Mouse (Mus musculus): ENCODE results near the gene Mgat5b. TPM values are rescaled to one million over a fixed set of nuclear protein-coding genes. Genes with fewer than 3 reads are reported as not detected.

The Mgat5b gene
- total and polyA plus RNA-seq, 3 experiments, result 0.10 to 0.82 (median 0.11) TPM

- Histone ChIP-seq H3K4me1 (ENCODE audit: control insufficient read depth, insufficient read depth, low read length) (no peaks in the 10 kb centered on the region), H3K79me2 (replicated peaks; ENCODE audit: control insufficient read depth, insufficient read depth, low read length) (no peaks in the 10 kb centered on the region), H3K27ac (no peak overlapping the region), H3K4me3 (no peak overlapping the region), H3K9ac (ENCODE audit: low read depth, low read length) (no peak overlapping the region), H3K36me3 (ENCODE audit: control insufficient read depth, insufficient read depth, low read length) (no peaks in the 10 kb centered on the region), H3K27me3 (ENCODE audit: control insufficient read depth, insufficient read depth, low read length) (no peaks in the 10 kb centered on the region)
- DNase-seq, result no peak
- intact Hi-C loops (cut with DNase I), result no loop called here
- TF ChIP-seq CTCF (IDR thresholded peaks at IDR 0.05) (no peak), EP300 (IDR thresholded peaks at IDR 0.05; ENCODE audit: insufficient read depth, low read depth, low read length) (no peak), POLR2A (IDR thresholded peaks at IDR 0.05; ENCODE audit: insufficient read depth, low read depth, low read length) (no peak)
- WGBS, result 31% methylated on average over 3 of the region's 3 CpGs
These were observed 111.4 kb downstream of the Mgat5b start for GRCm38 (mm10) chr11:117030018-117030417.

- no peaks in the 10 kb centered on the region for H3K79me2 ChIP-seq (replicated peaks; ENCODE audit: control insufficient read depth, insufficient read depth, low read length)
- WGBS, result 35% methylated on average over 8 of the region's 8 CpGs
- TF ChIP-seq CTCF (IDR thresholded peaks at IDR 0.05) (no peak), POLR2A (IDR thresholded peaks at IDR 0.05; ENCODE audit: insufficient read depth, low read depth, low read length) (no peak), EP300 (IDR thresholded peaks at IDR 0.05; ENCODE audit: insufficient read depth, low read depth, low read length) (no peak)
- H3K27ac ChIP-seq, result no peak overlapping the region
- H3K9ac ChIP-seq (ENCODE audit: low read depth, low read length), result no peak overlapping the region
- H3K4me1 ChIP-seq (ENCODE audit: control insufficient read depth, insufficient read depth, low read length), result no peaks in the 10 kb centered on the region
- H3K4me3 ChIP-seq, result no peak overlapping the region
- no peaks in the 10 kb centered on the region for H3K27me3 ChIP-seq (ENCODE audit: control insufficient read depth, insufficient read depth, low read length)
- intact Hi-C loops (cut with DNase I), result no loop called here
- no peaks in the 10 kb centered on the region for H3K36me3 ChIP-seq (ENCODE audit: control insufficient read depth, insufficient read depth, low read length)
- no peak for DNase-seq
These were observed 111.9 kb downstream of the Mgat5b start for GRCm38 (mm10) chr11:117030471-117031101.

- H3K4me3 ChIP-seq, result no peak overlapping the region
- no peaks in the 10 kb centered on the region for H3K79me2 ChIP-seq (replicated peaks; ENCODE audit: control insufficient read depth, insufficient read depth, low read length)
- WGBS, result 43% methylated on average over 4 of the region's 4 CpGs
- no peaks in the 10 kb centered on the region for H3K36me3 ChIP-seq (ENCODE audit: control insufficient read depth, insufficient read depth, low read length)
- TF ChIP-seq CTCF (IDR thresholded peaks at IDR 0.05), result no peak
- TF ChIP-seq EP300 (IDR thresholded peaks at IDR 0.05; ENCODE audit: insufficient read depth, low read depth, low read length), result no peak
- TF ChIP-seq POLR2A (IDR thresholded peaks at IDR 0.05; ENCODE audit: insufficient read depth, low read depth, low read length), result no peak
- no peak overlapping the region for H3K9ac ChIP-seq (ENCODE audit: low read depth, low read length)
- H3K27ac ChIP-seq, result no peak overlapping the region
- intact Hi-C loops (cut with DNase I), result no loop called here
- DNase-seq, result no peak
- H3K4me1 ChIP-seq (ENCODE audit: control insufficient read depth, insufficient read depth, low read length), result no peaks in the 10 kb centered on the region
- no peaks in the 10 kb centered on the region for H3K27me3 ChIP-seq (ENCODE audit: control insufficient read depth, insufficient read depth, low read length)
These were observed 112.6 kb downstream of the Mgat5b start for GRCm38 (mm10) chr11:117031249-117031648.

GRCm38 (mm10) chr11:117035661-117036336 lies 117.1 kb downstream of the Mgat5b start:
- WGBS, result 66% methylated on average over 11 of the region's 11 CpGs
- intact Hi-C loops (cut with DNase I), result no loop called here

More at GRCm38 (mm10) chr11:117035661-117036336, 117.1 kb downstream of the Mgat5b start:
- H3K36me3 ChIP-seq (ENCODE audit: control insufficient read depth, insufficient read depth, low read length), result no peaks in the 10 kb centered on the region
- no peaks in the 10 kb centered on the region for H3K79me2 ChIP-seq (replicated peaks; ENCODE audit: control insufficient read depth, insufficient read depth, low read length)
- no peak overlapping the region for H3K4me3 ChIP-seq
- H3K9ac ChIP-seq (ENCODE audit: low read depth, low read length), result no peak overlapping the region
- TF ChIP-seq CTCF (IDR thresholded peaks at IDR 0.05), result no peak
- no peak for TF ChIP-seq EP300 (IDR thresholded peaks at IDR 0.05; ENCODE audit: insufficient read depth, low read depth, low read length)
- no peak for TF ChIP-seq POLR2A (IDR thresholded peaks at IDR 0.05; ENCODE audit: insufficient read depth, low read depth, low read length)
- H3K27me3 ChIP-seq (ENCODE audit: control insufficient read depth, insufficient read depth, low read length), result 0 out of 2 replicates have a peak, but pooled peaks cover 1% of the 10 kb centered on the region
- H3K4me1 ChIP-seq (ENCODE audit: control insufficient read depth, insufficient read depth, low read length), result no peaks in the 10 kb centered on the region
- DNase-seq, result no peak
- H3K27ac ChIP-seq, result no peak overlapping the region

Other genes starting within 250 kb of the Mgat5b start
- gene St6galnac1, start 143.4 kb upstream of the Mgat5b start, total RNA-seq (2021), result not detected
- gene St6galnac1, start 143.4 kb upstream of the Mgat5b start, polyA plus RNA-seq (2012; rRNA removed), result not detected in 2 replicates
- gene Mxra7, start 90.8 kb upstream of the Mgat5b start, total RNA-seq (2021), result 10 to 100 TPM; 15.1 to 19.4 TPM
- gene Mxra7, start 90.8 kb upstream of the Mgat5b start, polyA plus RNA-seq (2012; rRNA removed), result 10.4 and 15.6 TPM in 2 replicates
- 10 to 100 TPM; 38.3 to 40.5 TPM for gene Mettl23, start 75.6 kb upstream of the Mgat5b start, total RNA-seq (2021)
- 34.3 and 59.4 TPM in 2 replicates for gene Mettl23, start 75.6 kb upstream of the Mgat5b start, polyA plus RNA-seq (2012; rRNA removed)
- 10 to 100 TPM; 34.1 to 37.4 TPM for gene Jmjd6, start 75.4 kb upstream of the Mgat5b start, total RNA-seq (2021)
- 14.6 and 20.9 TPM in 2 replicates for gene Jmjd6, start 75.4 kb upstream of the Mgat5b start, polyA plus RNA-seq (2012; rRNA removed)
- gene Mfsd11, start 66.4 kb upstream of the Mgat5b start, total RNA-seq (2021), result 10 to 100 TPM; 29.9 to 33.5 TPM
- gene Mfsd11, start 66.4 kb upstream of the Mgat5b start, polyA plus RNA-seq (2012; rRNA removed), result 23.8 and 27.9 TPM in 2 replicates
- 100 to 1,000 TPM in 1 of 2 experiments, 10 to 100 TPM in 1; 91.4 to 104 TPM for gene Srsf2, start 65.8 kb upstream of the Mgat5b start, total RNA-seq (2021)
- gene Srsf2, start 65.8 kb upstream of the Mgat5b start, polyA plus RNA-seq (2012; rRNA removed), result 158 and 165 TPM in 2 replicates
- gene Sec14l1, start 196.3 kb downstream of the Mgat5b start, total RNA-seq (2021), result 10 to 100 TPM; 65.4 to 89.5 TPM
- gene Sec14l1, start 196.3 kb downstream of the Mgat5b start, polyA plus RNA-seq (2012; rRNA removed), result 71.5 and 83.9 TPM in 2 replicates

All from heart, adult 2 months (tissue).